Mouse (Mus musculus) stomach, postnatal 0 days (tissue): ENCODE results near the gene Cep112.

Source experiments
- CTCF ChIP-seq: IDR thresholded peaks from 2 replicates; pipeline ENCODE4 v1.5.1; 2016; ENCODE audit warnings: antibody characterized with exemption, low read depth, mild to moderate bottlenecking, moderate library complexity
- EP300 ChIP-seq: optimal IDR thresholded peaks from 2 replicates; pipeline ENCODE3; 2016; ENCODE audit warnings: antibody characterized with exemption

DNA sequence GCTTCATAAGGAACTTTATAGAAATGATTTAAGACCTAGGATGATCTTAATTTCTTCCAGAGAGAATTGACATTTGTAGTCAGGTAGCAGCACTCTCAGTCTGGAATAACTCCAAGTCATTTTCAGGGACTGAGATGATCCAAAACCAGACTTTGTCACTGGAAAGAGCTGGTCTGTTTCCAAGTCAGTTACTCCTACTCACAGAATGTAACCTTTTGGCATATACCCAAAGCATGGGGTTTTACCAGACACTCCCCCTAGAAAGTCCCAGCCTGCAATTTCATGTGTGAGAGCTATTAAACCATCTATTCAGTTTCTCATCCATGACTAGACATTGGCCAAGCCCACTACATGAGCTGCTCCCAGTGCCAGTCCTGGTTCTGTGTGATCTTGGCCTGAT lies 402.3 kb downstream of the Cep112 start:
- no peak for TF ChIP-seq CTCF
- no peak for TF ChIP-seq EP300
